Mouse (Mus musculus) heart, embryonic 11.5 days (tissue): ENCODE measurements around the gene Rpl29. TPM values are rescaled to one million over a fixed set of nuclear protein-coding genes. Genes with fewer than 3 reads are reported as not detected.
A peak's percentile ranks its signal among the peaks of the same experiment; 100 is the strongest.

Source experiments
- ATAC-seq: fragments of 200-750 bp; cut with Nextera tagmentation; replicated peaks from 2 replicates; pipeline ENCODE4 v1.8.0; 2017; ENCODE audit warnings: moderate library complexity; ENCODE audit not compliant: insufficient number of reproducible peaks, low FRiP score, low TSS enrichment
- H3K27ac ChIP-seq: fragments of 300-500 bp; sonication (generic); 2 replicates; pipeline ENCODE4 v1.5.1; 2014; ENCODE audit warnings: mild to moderate bottlenecking, low read depth, low read length
- H3K27me3 ChIP-seq: fragments of 300-500 bp; sonication (generic); 2 replicates; pipeline ENCODE4 v1.6.1; 2014; ENCODE audit warnings: mild to moderate bottlenecking, low read length, mixed read lengths; ENCODE audit not compliant: control insufficient read depth, insufficient read depth
- H3K36me3 ChIP-seq: fragments of 300-500 bp; sonication (generic); 2 replicates; pipeline ENCODE4 v1.6.1; 2014; ENCODE audit warnings: mild to moderate bottlenecking, low read length, moderate library complexity, mixed read lengths; ENCODE audit not compliant: control insufficient read depth, insufficient read depth
- H3K4me1 ChIP-seq: fragments of 300-500 bp; sonication (generic); 2 replicates; pipeline ENCODE4 v1.6.1; 2014; ENCODE audit warnings: low read length; ENCODE audit not compliant: control insufficient read depth, insufficient read depth
- H3K4me2 ChIP-seq: fragments of 300-500 bp; sonication (generic); 2 replicates; pipeline ENCODE4 v1.6.1; 2014; ENCODE audit warnings: mild to moderate bottlenecking, moderate library complexity
- H3K4me3 ChIP-seq: fragments of 300-500 bp; sonication (generic); 2 replicates; pipeline ENCODE4 v1.5.1; 2014; ENCODE audit warnings: low read depth, low read length
- H3K9ac ChIP-seq: fragments of 300-500 bp; sonication (generic); 2 replicates; pipeline ENCODE4 v1.6.1; 2014; ENCODE audit warnings: mild to moderate bottlenecking, low read depth, low read length, moderate library complexity
- H3K9me3 ChIP-seq: fragments of 300-500 bp; sonication (generic); replicated peaks from 2 replicates; pipeline ENCODE4 v1.6.1; 2016; ENCODE audit warnings: low read length; ENCODE audit not compliant: control insufficient read depth
- WGBS: fragments of 180-500 bp; shearing (Covaris S2); extraction: QIAGEN DNeasy Blood & Tissue Kit; methylation state at CpG from one replicate; pipeline ENCODE4 v1.1.7; 2014; ENCODE audit not compliant: insufficient replicate concordance; 5-methylcytosine and 5-hydroxymethylcytosine counted together
- polyA plus RNA-seq: library from polyadenylated mRNA; unstranded; fragments of >200 nt; fragmentation: Nextera tagmentation; extraction: Ambion mirVana; gene quantifications from 2 replicates; pipeline ENCODE4 v1.2.1, GENCODE M21; 2014

The Rpl29 gene
- polyA plus RNA-seq, 1 experiment from 2014 or later, result 851 TPM

- no peak overlapping the region for H3K27ac ChIP-seq
- H3K9ac ChIP-seq, result no peak overlapping the region
- no peak overlapping the region for H3K4me2 ChIP-seq
- WGBS, result 87% methylated on average over 3 of the region's 3 CpGs
- ATAC-seq, result no peak
- H3K4me3 ChIP-seq, result no peak overlapping the region
- H3K27me3 ChIP-seq, result no peaks in the 10 kb centered on the region
- H3K9me3 ChIP-seq, result no peaks in the 10 kb centered on the region
- H3K4me1 ChIP-seq, result peaks cover 33% of the 10 kb centered on the region
- no peaks in the 10 kb centered on the region for H3K36me3 ChIP-seq
These were observed 29.4 kb upstream of the Rpl29 start for GRCm38 (mm10) chr9:106399808-106400207.

DNA sequence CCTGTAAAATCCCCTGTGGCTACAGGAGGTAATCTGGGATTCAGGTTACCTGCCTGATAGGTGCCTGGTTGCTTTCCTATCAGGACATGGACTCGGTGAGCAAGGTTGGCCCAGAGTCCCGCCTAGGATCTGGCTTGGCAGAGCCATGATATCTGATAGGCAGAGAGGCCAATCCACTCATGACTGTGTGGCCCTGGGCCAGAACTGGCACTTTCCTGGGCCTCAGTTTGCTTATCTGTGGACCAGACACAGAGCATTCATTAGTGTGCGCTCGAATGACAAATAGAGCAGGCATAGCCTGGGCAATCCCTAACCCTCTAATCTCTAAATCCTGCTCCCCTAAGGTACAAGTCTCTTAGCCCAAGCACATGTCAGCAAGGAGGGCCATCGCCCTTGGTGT, 27.1 kb upstream of the Rpl29 start:
- no peaks in the 10 kb centered on the region for H3K9me3 ChIP-seq
- WGBS, result 67% methylated on average over 5 of the region's 5 CpGs
- no peak overlapping the region for H3K27ac ChIP-seq
- no peaks in the 10 kb centered on the region for H3K36me3 ChIP-seq
- H3K4me2 ChIP-seq, result no peak overlapping the region
- H3K4me1 ChIP-seq, result peaks cover 47% of the 10 kb centered on the region
- H3K4me3 ChIP-seq, result no peak overlapping the region
- no peak for ATAC-seq
- 0 out of 2 replicates have a peak overlapping the region, but pooled peaks have one; percentile 22 for H3K9ac ChIP-seq
- no peaks in the 10 kb centered on the region for H3K27me3 ChIP-seq

- Histone ChIP-seq H3K27ac (no peak overlapping the region), H3K27me3 (no peaks in the 10 kb centered on the region), H3K9ac (0 out of 2 replicates have a peak overlapping the region, but pooled peaks have one; percentile 22), H3K4me3 (no peak overlapping the region), H3K36me3 (no peaks in the 10 kb centered on the region), H3K4me1 (peaks cover 45% of the 10 kb centered on the region), H3K9me3 (no peaks in the 10 kb centered on the region), H3K4me2 (no peak overlapping the region)
- no peak for ATAC-seq
- 71% methylated on average over 16 of the region's 16 CpGs for WGBS
These were observed 26.5 kb upstream of the Rpl29 start for GRCm38 (mm10) chr9:106402607-106403375.

GRCm38 (mm10) chr9:106405275-106405674, 24.0 kb upstream of the Rpl29 start:
- H3K36me3 ChIP-seq, result no peaks in the 10 kb centered on the region
- H3K27me3 ChIP-seq, result no peaks in the 10 kb centered on the region
- H3K4me2 ChIP-seq, result peak overlapping the region; percentile 14; the same call in 1 of the 2 replicates
- 8% methylated on average over 6 of the region's 6 CpGs for WGBS
- no peak overlapping the region for H3K4me3 ChIP-seq
- H3K27ac ChIP-seq, result peak overlapping the region; percentile 74
- H3K9me3 ChIP-seq, result no peaks in the 10 kb centered on the region
- ATAC-seq, result peak; percentile 50; the same call in 1 of the 2 replicates
- peaks cover 37% of the 10 kb centered on the region for H3K4me1 ChIP-seq
- H3K9ac ChIP-seq, result 0 out of 2 replicates have a peak overlapping the region, but pooled peaks have one; percentile 48

DNA sequence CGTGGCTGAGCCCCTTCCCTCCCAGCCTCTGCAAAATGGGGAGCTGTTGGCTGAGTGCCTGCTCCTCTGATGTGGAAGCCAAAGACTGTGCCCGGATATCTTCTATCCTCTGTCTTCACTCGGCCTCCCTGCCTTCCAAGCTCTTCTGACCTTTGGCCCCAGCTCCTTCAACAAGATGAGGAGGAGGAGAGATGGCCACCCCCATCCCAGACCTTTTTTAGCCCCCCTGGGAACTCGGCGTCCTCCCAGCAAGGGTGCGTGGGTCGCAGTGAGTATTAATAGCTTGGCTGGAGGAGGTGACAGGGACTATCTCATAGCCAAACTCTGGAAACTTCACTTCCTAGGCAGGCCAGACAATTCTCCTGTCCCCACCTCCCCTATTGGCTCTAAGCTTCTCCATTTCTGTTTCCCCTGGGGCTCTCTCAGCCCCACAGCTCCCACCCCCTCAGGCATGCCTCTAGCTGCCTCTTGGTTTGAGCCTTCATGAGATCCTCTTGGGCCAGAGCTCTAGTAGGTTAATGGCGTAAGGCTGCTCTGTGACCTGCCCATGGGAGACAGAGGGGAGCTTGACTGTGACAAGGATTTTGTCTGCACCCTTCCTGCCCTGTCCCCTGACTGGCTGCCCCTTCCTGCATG, 22.7 kb upstream of the Rpl29 start:
- no peaks in the 10 kb centered on the region for H3K27me3 ChIP-seq
- H3K36me3 ChIP-seq, result no peaks in the 10 kb centered on the region
- H3K4me3 ChIP-seq, result no peak overlapping the region
- WGBS, result 20% methylated on average over 8 of the region's 8 CpGs
- H3K9ac ChIP-seq, result peak overlapping the region; percentile 10; the same call in 1 of the 2 replicates
- 0 out of 2 replicates have a peak, but pooled peaks have one; percentile 35 for ATAC-seq
- H3K27ac ChIP-seq, result peak overlapping the region; percentile 72
- H3K4me1 ChIP-seq, result peaks cover 43% of the 10 kb centered on the region
- H3K4me2 ChIP-seq, result peak overlapping the region; percentile 23; the same call in 1 of the 2 replicates
- no peaks in the 10 kb centered on the region for H3K9me3 ChIP-seq

- H3K4me1 ChIP-seq, result peaks cover 30% of the 10 kb centered on the region
- H3K4me2 ChIP-seq, result no peak overlapping the region
- H3K27ac ChIP-seq, result no peak overlapping the region
- H3K4me3 ChIP-seq, result no peak overlapping the region
- no peaks in the 10 kb centered on the region for H3K9me3 ChIP-seq
- no peaks in the 10 kb centered on the region for H3K27me3 ChIP-seq
- no peaks in the 10 kb centered on the region for H3K36me3 ChIP-seq
- H3K9ac ChIP-seq, result no peak overlapping the region
- no peak for ATAC-seq
- WGBS, result 92% methylated on average over 4 of the region's 4 CpGs
These were observed 20.2 kb upstream of the Rpl29 start for GRCm38 (mm10) chr9:106409096-106409495.

DNA sequence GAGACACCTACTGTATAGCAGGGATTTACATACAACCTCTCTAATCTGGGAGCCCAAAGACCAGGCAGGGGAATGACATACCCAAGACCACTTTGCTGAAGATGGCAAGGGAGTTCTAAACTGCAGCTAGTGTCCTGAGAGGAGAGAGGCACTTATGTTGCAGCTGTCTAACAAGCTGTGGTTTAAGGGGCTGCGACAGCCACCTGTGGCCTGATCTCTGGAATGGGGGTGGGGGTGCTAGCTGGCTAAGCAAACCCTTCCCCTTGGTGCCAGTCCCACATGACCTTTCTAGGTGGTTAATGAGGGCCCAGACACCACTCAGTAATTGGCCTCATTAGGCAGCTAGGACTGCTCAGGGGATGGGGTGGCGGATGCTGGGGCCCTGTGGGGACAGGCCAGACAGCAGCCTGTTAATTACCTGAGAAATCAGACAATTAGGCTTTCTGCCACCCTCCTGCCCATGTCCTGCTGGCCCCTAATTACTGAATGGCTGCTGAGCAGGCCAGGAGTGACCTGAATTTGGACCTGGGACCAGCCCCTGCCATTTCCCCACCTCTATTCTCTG, 19.1 kb upstream of the Rpl29 start:
- no peak overlapping the region for H3K9ac ChIP-seq
- 64% methylated on average over 2 of the region's 2 CpGs for WGBS

GRCm38 (mm10) chr9:106411091-106411594, 18.1 kb upstream of the Rpl29 start:
- Histone ChIP-seq H3K27ac (no peak overlapping the region), H3K9ac (no peak overlapping the region), H3K36me3 (no peaks in the 10 kb centered on the region), H3K27me3 (no peaks in the 10 kb centered on the region), H3K4me2 (no peak overlapping the region), H3K4me1 (peaks cover 19% of the 10 kb centered on the region), H3K9me3 (no peaks in the 10 kb centered on the region), H3K4me3 (no peak overlapping the region)
- WGBS, result 54% methylated on average over 9 of the region's 9 CpGs
- no peak for ATAC-seq

More for the DNA sequence above, 19.1 kb upstream of the Rpl29 start:
- no peak overlapping the region for H3K27ac ChIP-seq
- H3K4me2 ChIP-seq, result no peak overlapping the region
- no peaks in the 10 kb centered on the region for H3K27me3 ChIP-seq
- H3K36me3 ChIP-seq, result no peaks in the 10 kb centered on the region
- H3K4me1 ChIP-seq, result peaks cover 26% of the 10 kb centered on the region
- no peak for ATAC-seq
- H3K4me3 ChIP-seq, result no peak overlapping the region
- no peaks in the 10 kb centered on the region for H3K9me3 ChIP-seq
